Mouse (Mus musculus) cortical plate, adult 2 months (tissue): ENCODE results near the gene Eif2ak3.

Source experiments
- CTCF ChIP-seq: fragments of 200-500 bp; IDR thresholded peaks from 2 replicates; pipeline ENCODE4 v1.5.1; 2011; ENCODE audit warnings: mild to moderate bottlenecking, control low read depth, low read length; ENCODE audit not compliant: insufficient read depth; ENCODE audit errors: extremely low read depth
- POLR2A ChIP-seq: fragments of 200-500 bp; IDR thresholded peaks from 2 replicates; pipeline ENCODE4 v1.6.1; 2011; ENCODE audit warnings: mild to moderate bottlenecking, low read length, control low read depth; ENCODE audit not compliant: insufficient read depth; ENCODE audit errors: extremely low read depth

DNA sequence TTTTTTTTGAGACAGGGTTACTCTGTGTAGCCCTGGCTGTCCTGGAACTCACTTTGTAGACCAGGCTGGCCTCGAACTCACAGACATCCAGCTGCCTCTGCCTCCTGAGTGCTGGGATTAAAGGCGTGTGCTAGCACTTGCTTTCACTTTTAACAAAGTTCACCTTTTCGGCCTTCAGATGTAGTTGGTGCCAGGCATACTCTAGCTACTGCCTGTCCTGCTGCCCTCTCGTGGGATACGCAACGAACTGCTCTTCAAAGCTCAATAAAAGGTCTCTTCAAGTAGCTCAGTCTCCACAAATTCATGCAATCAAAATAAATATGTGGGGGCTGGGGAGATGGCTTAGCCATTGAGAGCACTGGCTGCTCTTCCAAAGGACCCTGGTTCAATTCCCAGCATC, 53.9 kb downstream of the Eif2ak3 start:
- no peak for TF ChIP-seq CTCF
- TF ChIP-seq POLR2A: no peak
